Mouse (Mus musculus): ENCODE measurements around the gene Psma6.

DNA sequence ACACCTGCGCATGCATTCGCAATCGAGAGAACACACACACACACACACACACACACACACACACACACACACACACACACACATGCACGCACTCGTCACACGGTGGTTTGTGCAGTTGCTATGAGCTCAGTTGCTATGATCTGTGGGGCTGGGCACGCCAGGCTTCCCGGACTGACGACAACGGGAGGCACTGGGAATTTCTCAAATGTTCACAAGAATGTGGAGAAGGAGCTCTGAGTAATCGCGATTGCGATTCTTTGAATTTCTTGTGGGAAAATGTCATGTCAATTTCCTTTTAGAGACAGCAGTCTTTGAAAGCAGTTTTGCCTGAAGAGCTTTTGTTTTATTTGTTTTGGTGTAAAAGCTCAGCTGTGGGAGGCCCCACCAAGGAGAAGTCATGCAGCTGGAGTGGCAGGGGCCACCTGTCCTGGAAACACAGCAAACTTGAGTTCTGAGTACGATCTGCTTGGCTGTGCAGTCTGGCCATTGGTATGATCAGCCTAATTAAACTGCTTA is 80.9 kb downstream of the Psma6 start:
- no peak for TF ChIP-seq CTCF (IDR thresholded peaks at IDR 0.05; ENCODE audit: insufficient read depth, low read length)
- TF ChIP-seq POLR2A (IDR thresholded peaks at IDR 0.05; ENCODE audit: borderline replicate concordance, extremely low read depth, low read depth, low read length) = 0 out of 2 replicates have a peak, but pooled peaks have one; percentile 8

All from lung, adult 2 months (tissue).